Mouse (Mus musculus) retina, postnatal 1 day (tissue): ENCODE measurements around the gene Acp4.
"Not testable (repeated sequence)": the region's sequence is repeated elsewhere in the genome, so short reads cannot be mapped to it uniquely, and the experiment has no call there.

Source experiments
- DNase-seq: peaks from one replicate; pipeline ENCODE4 v3.0.0-alpha.2; 2012

The Acp4 gene

GRCm38 (mm10) chr7:44257278-44257677, at the start of gene Acp4:
TSS of gene Acp4 (minus strand) at chr7:44257378.
- no peak for DNase-seq

DNA sequence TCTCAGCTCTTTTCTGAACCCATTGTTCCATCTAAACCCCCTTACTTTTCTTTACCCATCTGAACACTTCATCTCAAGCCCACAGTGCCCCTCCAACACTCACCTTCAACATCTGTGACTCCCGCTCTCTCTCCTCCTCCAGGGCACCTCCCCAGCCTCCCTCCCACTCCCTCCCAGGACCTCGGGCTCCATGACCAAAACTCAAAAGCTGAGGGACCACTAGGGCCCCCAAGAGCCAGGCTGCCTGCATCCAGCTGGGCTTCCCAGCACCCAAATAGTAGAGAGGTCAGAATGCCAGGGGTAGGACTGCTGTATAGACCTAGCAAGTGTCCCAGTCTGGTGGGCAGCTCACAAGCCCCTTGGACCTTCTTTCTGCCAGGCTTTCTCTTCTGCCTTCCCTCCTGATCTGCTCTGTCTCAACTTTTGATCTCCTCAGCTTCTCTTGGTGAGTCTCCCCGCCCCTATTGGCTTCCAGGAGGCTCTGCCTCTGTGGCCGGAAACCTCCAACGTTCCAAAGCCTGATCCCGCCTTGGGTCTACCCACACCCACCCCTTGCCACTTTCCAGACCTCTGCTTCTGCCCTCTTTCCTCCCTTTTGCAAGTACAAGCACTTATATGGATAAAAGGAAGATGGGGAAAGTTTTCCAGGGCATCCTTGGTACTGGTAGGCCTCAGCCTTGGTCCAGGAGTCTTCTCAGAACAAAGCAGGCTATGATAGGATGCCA, 49.5 kb upstream of the Acp4 start, which contains the start of gene Clec11a:
Clec11a (minus strand) TSS at position 387 of the 725 bp plus-strand sequence.
- no peak for DNase-seq

GRCm38 (mm10) chr7:44305686-44306085, 48.5 kb upstream of the Acp4 start:
- DNase-seq, result no peak

DNA sequence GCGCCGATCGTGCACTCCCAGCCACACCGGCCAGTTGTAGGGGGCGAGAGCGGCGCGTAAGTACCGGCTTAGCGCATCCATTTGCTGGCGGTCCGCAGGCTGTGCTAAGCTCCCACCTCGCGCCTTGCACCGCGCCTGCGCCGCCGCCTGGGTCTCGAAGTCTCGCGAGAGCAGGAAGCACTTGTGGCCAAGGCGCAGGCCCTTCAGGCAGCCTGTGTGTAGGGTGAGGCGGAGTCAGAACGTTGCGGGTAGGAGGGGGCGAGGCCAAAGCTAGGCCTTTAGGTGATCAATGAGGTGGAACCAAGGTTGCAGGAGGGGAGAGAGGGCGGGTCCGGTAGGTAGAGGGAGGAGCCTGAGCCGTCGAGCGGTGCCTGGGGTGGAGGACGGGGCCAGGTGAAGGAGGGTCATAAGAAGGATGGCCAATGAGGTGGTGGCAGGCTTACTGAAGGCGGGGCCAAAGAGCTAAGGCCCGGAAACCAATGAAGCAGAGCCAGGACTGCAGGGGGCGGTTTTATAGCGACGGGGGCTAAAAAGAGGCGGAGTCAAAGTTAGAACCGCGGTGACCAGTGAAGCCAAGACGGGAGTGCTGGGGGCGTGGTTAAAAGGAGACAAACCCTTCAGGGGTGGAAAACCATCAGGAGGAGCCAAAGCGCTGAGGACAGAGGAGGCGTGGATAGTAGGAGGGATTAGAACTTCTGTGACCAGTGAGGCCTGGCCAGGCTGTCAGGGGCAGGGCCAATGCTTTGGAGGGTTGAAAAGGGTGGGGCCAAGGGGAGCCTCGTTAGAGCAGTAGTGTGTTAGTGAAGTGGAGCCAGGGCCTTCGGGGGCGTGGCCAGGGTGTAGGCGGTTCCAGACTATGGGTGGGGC, 47.8 kb upstream of the Acp4 start:
- DNase-seq, result peak; percentile 100

GRCm38 (mm10) chr7:44304463-44304774, 47.2 kb upstream of the Acp4 start:
- DNase-seq, result no peak

DNA sequence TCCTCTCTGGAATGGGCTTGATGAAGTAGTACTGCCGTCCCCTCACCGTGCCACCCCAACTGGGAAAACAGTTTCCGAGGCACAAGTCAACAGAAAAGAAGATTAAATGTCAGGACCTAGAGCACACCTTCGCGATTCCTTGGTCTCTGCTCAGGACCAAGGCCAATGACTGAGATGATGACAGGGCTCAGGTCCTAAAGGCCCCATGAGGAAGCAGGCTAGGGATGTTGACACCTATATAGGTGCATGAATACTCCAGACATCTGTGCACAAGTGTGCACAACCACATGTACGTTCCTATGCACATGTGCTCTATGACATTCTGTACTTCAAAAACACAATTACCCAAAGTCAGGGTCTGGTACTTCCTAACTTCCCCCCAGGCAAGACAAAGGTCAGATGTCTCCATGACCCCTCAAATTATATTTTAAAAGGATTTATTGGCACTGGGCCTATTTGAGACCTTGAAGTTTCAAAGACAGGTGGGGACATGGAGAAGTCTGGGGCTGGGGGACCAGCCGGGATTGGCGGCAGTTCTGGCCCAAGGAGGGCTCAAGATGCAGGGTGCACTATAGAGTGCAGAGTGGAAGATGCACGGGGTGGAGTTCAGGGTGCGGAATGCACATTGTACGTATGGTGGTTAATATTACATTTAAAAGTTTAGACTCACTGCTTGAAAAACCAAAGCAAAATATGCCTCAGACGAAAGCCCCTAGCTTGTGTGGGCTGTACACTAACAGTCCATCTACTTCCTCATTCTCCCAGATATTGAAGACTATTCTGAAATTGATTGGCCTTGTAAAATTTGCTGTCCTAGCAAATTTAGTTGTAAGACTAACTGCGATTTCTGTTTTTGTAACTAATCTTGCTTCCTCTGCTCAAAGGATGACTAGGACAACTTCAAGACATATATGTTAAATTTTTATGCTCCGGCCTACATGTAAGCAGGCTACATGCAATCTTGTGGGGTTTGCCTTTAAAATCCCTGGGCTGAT, 46.5 kb upstream of the Acp4 start:
- DNase-seq, result no peak

DNA sequence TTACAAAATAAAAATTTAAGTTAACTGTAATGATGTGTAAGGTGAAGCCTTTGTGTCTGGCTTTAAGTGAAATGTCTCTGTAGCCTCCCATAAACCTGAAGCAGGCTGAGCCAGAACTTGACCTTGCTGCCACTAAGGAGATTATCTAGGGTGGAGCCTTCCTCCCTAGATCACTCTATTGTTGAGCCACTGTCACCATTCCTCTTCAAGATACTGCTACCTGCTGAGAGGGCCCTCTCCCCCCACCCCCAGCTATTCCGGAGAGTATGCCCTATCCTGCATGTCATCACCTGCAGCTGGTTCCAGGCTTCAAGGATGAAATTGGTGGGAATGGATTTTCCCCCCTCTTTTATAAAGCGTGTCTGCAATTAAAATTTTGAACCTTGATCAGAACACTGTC, 40.3 kb upstream of the Acp4 start:
- not testable (repeated sequence) for DNase-seq

DNA sequence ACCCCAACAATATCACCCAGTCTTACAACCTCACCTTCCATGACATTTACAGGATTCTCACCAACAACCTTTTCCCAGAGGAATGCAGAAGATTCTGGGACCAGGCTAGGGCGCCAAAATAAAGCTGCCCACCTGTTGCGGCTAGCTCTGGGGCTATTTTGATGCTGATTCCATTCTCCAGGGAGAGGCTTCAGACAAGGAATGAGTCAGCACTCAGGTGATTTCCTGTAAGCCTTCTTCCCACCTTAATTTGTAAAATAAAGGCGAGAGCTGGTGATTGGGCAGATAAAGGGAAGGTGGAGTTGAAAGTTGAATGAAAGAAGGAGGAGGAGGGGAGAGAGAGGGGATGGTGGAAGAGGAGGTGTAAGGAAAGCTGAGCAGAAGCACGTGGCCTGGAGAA, 34.2 kb upstream of the Acp4 start:
- DNase-seq, result no peak

GRCm38 (mm10) chr7:44290986-44291385, 33.8 kb upstream of the Acp4 start:
- DNase-seq, result no peak

DNA sequence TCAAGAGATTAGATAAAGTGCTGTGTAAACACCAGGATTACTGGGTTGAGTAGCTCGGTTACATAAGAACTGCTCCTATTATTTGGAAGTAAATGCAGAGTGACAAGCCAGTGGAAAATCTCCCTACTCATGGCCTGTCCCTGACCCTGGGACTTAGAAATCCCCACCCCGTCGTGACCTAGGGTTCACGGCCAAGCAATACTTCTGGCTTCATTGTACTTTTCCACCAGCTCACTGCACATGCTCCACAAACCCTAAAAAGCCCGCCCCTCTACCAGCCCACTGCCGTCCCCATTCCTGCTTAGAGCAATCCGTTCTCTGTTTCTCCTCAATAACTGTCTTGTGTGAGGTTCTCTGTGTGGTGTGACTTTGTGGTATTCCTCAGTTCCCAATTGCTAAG, 30.6 kb upstream of the Acp4 start:
- no peak for DNase-seq

DNA sequence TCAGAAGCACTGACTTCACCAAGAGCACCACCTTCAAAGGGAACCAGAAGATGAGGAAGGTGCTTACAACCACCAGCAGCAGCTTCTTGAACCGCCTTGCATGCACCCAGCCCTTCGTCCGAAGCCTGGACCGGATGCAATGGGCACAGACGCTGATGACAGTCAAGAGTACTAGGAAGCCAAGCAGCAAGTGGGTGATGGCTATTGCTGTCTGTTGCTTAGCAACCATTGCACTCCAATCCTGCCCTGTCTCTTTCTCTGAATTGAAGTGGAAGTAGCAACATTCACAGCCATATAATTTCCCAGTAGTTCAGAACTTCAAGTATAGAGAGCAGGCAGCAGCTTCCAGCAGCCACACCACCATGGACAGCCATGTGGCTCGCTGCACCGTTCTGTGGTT, 24.4 kb upstream of the Acp4 start:
- no peak for DNase-seq

- DNase-seq, result no peak
Observed at GRCm38 (mm10) chr7:44280959-44281358, 23.8 kb upstream of the Acp4 start.

- peak; percentile 62 for DNase-seq
Observed at GRCm38 (mm10) chr7:44277250-44277622, 20.1 kb upstream of the Acp4 start.

DNA sequence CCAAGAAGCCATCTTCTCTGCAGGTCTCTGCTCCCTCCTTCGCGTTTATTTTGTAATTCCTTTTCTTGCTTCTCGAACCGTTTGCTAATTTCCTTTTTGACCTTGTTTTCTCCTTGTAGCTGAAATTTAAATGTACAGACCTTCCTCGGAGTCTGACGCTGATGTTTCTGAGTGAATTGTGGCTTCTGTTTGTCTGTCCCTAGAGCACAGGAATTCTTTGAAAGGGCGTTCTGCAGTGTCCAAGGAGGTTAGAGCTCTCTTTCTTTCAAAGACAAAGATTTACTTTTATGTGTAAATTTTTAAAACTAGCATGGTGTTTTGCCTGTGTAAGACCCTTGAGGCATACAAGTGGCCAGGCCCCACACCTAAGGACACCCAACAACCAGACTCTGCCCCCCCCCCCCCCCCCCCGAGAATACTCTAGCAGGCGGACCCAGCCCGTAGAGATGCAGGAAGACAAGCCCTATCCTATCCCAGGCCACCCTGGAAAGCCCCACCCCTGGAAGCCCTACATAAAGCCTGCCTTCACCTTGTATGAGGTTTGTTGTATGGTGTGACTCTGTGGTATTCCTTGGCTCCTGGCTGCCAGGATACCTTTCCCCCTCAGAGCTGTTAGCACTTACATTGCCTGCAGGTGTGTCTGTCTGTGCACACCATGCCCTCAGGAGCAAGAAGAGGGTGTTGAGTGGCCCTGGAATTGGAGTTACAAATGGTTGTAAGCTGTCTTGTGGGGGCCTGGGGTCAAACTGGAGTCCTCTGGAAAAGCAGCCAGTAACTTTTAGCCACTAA, 19.5 kb upstream of the Acp4 start:
- no peak for DNase-seq

DNA sequence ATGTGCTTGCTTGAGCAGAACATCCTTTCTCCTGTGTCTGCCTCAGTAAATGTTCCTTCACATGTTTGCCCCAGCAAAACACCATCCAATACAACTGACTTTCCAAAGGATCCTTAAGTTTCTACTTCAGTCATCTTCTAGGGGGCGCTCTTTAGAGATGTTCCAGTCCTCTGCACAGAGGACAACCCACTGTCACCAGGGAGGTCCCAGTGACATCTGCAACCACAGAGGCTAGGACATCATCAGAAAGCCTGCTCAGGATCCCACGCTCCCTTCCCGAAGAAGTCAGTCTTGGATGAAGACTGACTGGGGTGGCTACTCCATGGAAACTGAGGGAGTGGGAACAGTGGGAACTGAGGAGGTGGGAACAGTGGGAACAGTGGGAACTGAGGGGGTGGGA, 18.4 kb upstream of the Acp4 start:
- DNase-seq, result no peak

DNA sequence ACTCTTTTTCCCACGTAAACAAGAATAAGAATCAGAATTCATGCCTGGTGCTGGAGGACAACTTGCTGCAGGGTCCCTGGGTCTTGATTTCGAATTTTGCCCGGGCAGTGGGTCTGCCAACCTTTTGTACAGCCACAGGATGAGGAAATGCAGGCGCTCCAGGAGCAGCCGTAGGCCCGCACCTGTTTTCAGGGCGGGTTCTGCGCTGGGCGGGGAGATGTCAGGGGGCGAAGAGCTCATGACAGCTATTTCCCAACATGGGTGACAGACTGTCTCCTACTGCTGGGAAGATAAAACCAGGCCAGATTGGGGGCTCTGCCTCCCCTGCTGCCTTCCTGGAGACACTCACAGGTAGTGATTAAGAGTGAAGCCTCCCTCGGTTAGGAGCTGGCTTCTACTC, 16.9 kb upstream of the Acp4 start:
- DNase-seq, result no peak

DNA sequence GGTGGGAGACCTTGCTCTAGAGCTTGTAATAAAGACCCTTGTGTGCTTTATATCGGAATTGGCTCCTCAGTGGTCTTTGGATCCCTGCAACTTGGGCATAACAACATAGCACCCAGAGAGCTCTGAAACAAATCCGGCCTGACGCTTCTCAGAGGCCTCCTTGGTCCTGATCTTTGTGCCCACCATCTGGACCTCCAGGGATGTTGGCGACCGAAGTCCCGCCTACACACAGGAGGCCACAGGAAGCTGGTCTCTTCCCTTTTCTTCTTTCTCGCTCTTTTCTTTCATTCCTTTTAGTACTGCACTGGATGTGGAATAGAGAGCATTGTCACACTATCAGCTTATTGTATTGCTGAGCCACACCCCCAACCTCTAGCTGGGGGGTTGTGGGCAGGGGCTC, 16.3 kb upstream of the Acp4 start:
- DNase-seq, result no peak

DNA sequence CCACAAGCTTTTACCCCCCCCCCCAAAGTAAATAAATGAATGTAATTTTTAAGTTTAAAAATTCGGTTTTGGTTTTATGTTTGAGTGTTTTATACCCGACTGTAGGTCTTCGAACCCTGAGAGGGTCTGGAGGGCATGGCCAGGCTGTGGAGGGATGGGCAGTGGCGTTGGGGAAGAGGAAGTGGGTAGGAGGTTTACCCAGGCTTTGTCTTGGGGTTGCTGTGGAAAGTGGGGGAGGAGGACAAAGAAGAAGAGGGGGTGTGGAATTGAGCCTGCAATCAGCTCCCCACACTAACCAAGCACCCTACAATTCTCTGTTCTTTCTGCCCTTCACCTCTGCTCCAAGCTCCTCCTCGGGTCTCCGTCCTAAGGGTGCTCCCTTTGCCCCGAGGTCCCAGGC, 15.4 kb upstream of the Acp4 start:
- no peak for DNase-seq

DNA sequence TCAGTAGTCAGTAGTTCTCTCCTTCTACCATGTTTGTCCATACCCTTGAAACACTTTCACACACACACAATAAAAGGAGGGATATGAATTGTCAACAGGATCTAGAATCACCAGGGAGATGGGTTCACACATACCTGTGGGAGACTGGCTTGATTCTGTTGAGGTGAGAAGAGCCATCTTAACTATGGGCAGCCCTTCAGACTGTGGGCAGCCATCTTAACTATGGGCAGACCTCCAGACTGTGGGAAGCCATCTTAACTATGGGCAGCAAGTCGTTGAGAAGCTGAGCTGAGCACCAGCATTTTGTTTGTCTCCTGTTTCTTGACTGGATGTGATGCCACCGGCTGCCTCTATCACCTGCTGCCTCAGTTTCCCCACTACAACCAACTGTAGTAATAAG, 14.1 kb upstream of the Acp4 start:
- peak; percentile 50 for DNase-seq

DNA sequence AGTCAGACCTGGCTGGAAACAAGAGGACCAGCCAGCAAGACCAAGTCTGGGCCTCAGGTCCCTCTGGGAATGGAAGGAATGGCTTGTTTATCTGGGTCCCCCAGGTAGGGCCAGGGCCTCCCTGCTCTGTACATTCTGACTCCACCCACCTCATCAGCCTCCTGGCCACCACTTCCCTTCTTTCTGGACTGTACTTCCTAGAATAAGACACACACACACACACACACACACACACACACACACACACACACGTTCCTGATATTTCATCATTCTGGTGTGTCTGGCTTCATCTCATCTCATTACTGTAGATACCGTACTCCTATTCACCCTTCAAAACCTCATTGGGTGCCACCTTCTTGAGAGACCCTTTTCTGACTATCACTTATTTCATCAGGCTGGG, 12.2 kb upstream of the Acp4 start:
- DNase-seq, result no peak

- no peak for DNase-seq
Observed at GRCm38 (mm10) chr7:44268117-44268516, 10.9 kb upstream of the Acp4 start.
